Mouse (Mus musculus): Measurements from ENCODE around the gene Arl6ip5.

Arl6ip5 gene

DNA sequence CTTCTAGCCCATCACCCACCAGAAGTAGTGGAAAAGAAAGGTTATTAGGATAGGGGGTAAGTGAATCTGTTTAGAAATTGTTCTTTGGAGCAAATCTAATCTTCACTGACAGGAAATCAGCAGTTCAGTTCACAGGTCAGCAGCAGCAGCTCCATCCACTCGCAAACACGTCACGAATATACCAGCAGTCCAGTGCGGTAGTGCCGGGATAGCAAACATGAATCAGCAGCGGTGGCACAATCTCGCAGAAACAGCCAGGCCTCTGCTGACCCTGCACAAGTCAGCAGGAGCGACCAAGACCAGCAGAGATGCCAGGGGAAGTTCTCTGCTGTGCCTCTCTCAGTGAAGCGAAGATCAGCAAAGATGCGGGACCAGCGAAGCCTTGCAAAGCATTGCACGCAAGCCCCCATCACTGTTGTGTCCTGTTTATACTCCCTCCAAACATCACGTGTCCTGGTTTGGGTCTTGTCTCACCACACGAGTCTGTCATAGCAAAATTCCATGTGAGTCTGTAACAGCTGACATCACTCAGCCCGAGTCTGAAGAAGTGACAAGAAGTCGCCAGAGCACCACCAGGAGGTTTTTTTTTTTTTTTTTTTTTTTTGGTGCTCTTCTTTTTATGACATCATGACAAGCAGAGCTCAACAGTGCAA, 62.7 kb downstream of the Arl6ip5 start:
- no peak for DNase-seq (ENCODE audit: low read depth)

GRCm38 (mm10) chr6:97273777-97274176, 63.3 kb downstream of the Arl6ip5 start:
- DNase-seq (ENCODE audit: low read depth) = no peak

DNA sequence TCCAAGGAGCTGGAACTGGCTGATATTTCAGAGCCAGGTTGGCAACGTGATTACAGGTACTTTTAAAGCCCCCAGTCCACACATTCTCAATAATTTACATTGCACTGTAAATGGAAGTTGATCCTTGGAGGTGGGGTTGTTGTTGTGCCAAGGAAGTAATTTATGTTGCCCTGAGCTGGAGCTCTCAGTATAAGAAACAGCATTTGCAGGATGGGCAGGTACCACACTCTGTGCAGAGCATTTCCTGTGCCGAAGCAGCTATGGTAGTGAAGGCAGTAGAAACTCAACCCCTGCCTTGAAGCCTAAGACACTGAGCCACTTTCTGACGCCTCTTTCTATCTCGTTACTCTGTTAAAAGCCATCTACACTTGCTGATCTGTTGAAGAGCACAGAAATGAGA, 65.3 kb downstream of the Arl6ip5 start:
- no peak for DNase-seq (ENCODE audit: low read depth)

GRCm38 (mm10) chr6:97276366-97276765, 65.9 kb downstream of the Arl6ip5 start:
- no peak for DNase-seq (ENCODE audit: low read depth)

DNA sequence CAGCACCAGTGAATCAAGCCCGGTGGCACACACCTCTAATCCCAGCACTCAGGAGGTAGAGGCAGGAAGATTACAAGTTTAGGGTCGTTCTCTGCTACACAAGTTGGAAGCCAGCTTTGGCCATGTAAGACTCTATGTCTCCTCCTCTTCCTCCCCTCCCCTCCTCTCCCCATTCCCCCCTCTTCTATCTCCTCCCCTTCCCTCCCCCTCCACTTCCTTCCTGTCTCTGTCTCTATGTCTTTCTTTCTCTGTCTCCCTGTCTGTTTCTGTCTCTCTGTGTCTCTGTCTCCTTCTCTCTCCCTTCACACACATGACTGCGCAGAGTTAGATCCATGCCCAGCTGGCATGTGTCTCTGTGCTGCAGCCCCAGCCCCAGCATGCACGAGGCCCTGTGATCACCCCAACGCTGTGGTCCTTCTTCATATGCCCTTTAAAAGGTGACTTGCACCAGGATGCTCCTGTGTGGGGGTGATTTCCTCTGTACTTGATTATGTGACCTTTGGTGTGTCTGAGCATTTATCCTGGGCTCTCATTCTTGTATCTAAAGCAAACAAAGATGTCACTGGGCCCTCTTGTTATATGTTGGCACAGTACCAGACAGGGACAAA, 66.5 kb downstream of the Arl6ip5 start:
- DNase-seq (ENCODE audit: low read depth) = peak; percentile 31

- peak; percentile 74 for DNase-seq (ENCODE audit: low read depth)
Measured at GRCm38 (mm10) chr6:97278014-97278787, 67.7 kb downstream of the Arl6ip5 start.

- DNase-seq (ENCODE audit: low read depth) = no peak
Measured at GRCm38 (mm10) chr6:97278878-97279277, 68.4 kb downstream of the Arl6ip5 start.
